Mouse (Mus musculus): ENCODE data around the gene Iffo2.

DNA sequence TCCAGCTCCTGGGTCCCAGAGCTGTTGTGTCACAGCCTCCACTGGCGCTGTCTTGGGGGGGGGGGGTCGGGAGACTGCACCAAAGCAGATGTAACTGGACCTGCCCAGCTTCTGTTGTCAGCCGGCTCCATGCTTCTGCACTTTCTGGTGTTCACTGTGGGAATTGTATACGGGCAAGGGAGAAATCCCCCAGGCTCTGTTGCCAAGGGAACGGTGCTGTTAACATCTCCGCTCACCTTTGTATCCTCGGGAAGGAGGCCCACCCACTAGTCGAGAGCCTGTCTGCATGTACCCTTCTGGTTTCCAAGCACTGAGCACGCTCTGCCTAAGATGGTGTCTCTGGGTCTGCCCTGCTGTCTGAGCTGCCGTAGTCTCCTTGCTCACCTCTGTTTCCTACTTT is 43.3 kb upstream of the Iffo2 start:
- TF ChIP-seq POLR2AphosphoS2 (IDR thresholded peaks at IDR 0.05; ENCODE audit: low read depth, low read length) = no peak
- no peak for TF ChIP-seq KAT2A (IDR thresholded peaks at IDR 0.05; ENCODE audit: insufficient replicate concordance, low read length)
- no peak for TF ChIP-seq E2F4 (IDR thresholded peaks at IDR 0.05; ENCODE audit: insufficient replicate concordance, low read depth, low read length)
- no peak for TF ChIP-seq NELFE (IDR thresholded peaks at IDR 0.05; ENCODE audit: low read depth, low read length)
- TF ChIP-seq BHLHE40 (IDR thresholded peaks at IDR 0.05; ENCODE audit: low read depth, low read length) = no peak
- TF ChIP-seq POLR2A (IDR thresholded peaks at IDR 0.05; ENCODE audit: low read depth, low read length) = no peak
- no peak for TF ChIP-seq CTCF (conservative IDR thresholded peaks at IDR 0.05 in 1 of 2, IDR thresholded peaks at IDR 0.05 in 1 of 2; ENCODE audit: low read depth in 2 of 2, low read length in 2 of 2)
- TF ChIP-seq ZC3H11A (IDR thresholded peaks at IDR 0.05; ENCODE audit: low read depth, low read length) = no peak
